Comparison of ENCODE assay signal across 8 mouse cellular contexts in the genomic region with DNA sequence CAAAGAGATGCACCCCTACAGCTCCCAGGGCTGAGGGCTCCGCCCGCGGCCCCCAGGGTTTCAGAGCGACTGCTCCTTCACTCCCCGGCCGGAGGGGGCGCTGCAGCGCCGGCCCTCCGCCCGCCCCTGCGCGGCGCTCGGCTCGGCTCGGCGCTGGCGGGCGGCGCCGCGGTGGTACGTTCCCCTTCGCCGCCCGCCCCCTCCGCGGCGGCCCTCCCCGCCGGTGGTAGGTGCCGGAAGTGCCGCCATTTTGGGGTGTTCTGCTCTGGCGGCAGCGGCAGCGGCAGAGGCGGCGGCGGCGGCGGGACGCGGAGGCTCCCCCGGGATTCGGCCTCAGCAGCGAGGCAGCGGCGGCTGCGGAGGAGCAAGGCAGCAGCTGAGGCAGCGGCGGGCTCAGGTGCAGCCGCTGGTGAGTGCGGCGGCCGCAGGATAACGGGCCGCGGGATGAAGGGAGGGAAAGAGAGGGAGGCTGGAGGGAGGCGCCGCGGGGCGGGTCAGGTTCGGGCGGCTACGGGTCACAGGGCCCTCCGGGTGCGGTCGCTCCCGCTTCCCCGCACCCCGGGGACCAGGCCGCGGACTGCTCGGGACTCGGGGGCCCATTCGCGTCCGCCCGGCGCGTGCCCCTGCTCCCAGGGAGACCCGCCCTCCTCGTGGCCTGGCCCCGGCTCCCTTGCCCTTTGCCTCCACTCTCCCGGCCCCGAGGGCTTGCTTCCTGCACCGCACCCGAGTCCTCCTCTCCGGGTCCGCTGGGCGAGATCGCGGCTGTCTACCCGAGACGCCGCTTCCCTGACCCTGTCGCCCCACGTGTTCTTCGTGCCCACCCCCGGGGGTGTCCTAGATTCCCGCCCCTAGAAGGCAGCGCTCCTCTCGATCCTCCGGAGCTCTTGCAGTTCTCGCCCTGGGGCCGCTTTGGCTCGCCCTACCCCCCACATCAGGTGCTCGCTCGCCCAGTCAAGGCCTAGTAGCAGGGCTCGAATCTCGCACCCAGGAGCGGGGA. TPM values are rescaled to one million over a fixed set of nuclear protein-coding genes. Genes with fewer than 3 reads are reported as not detected.
DNase-seq lines count a peak whose midpoint lies in the region; ATAC-seq and TF ChIP-seq lines count a peak whose summit lies in the region.

A gene (plus strand): TSS at position 150 of the 997 bp plus-strand sequence.

- H3K4me3 ChIP-seq in bone marrow macrophage, adult 2 months (ENCODE audit: insufficient read depth, low read length) = peak within 1 kb of the TSS; percentile 71
- H3K4me3 ChIP-seq in embryonic fibroblast, embryonic 13.5 days (ENCODE audit: insufficient read depth, low read length) = peak within 1 kb of the TSS; percentile 99
- peak within 1 kb of the TSS; percentile 99 for H3K4me3 ChIP-seq in heart, embryonic 10.5 days
- H3K4me3 ChIP-seq in kidney, embryonic 15.5 days (replicated peaks) = peak within 1 kb of the TSS; percentile 93
- peak within 1 kb of the TSS; percentile 98 for H3K4me3 ChIP-seq in liver, embryonic 11.5 days (ENCODE audit: low read depth, low read length)
- peak within 1 kb of the TSS; percentile 69 for H3K4me3 ChIP-seq in myocyte

- H3K36me3 ChIP-seq in heart, embryonic 10.5 days = no peaks in the 10 kb centered on the region
- no peaks in the 10 kb centered on the region for H3K36me3 ChIP-seq in kidney, embryonic 15.5 days
- H3K36me3 ChIP-seq in liver, embryonic 11.5 days (ENCODE audit: control insufficient read depth, insufficient read depth, low read length) = no peaks in the 10 kb centered on the region
- H3K36me3 ChIP-seq in myocyte (ENCODE audit: control insufficient read depth, insufficient read depth) = no peaks in the 10 kb centered on the region

- peaks cover 15% of the 10 kb centered on the region for H3K4me1 ChIP-seq in bone marrow macrophage, adult 2 months (ENCODE audit: control insufficient read depth, insufficient read depth, low read length)
- H3K4me1 ChIP-seq in embryonic fibroblast, embryonic 13.5 days (ENCODE audit: control insufficient read depth, insufficient read depth, low read length) = peaks cover 6% of the 10 kb centered on the region
- peaks cover 25% of the 10 kb centered on the region for H3K4me1 ChIP-seq in heart, embryonic 10.5 days
- peaks cover 32% of the 10 kb centered on the region for H3K4me1 ChIP-seq in kidney, embryonic 15.5 days
- H3K4me1 ChIP-seq in liver, embryonic 11.5 days (replicated peaks; ENCODE audit: control insufficient read depth, insufficient read depth, low read length) = peaks cover 22% of the 10 kb centered on the region

- peak within 1 kb of the TSS; percentile 73 for H3K4me2 ChIP-seq in kidney, embryonic 15.5 days
- H3K4me2 ChIP-seq in liver, embryonic 11.5 days = peak within 1 kb of the TSS; percentile 68
- peak within 1 kb of the TSS; percentile 69 for H3K4me2 ChIP-seq in myocyte (ENCODE audit: low read depth)

- peak; percentile 86 to 88 for DNase-seq in B cell, adult 2 months
- peak; percentile 90 for DNase-seq in heart, embryonic 10.5 days (ENCODE audit: low spot score)
- DNase-seq in liver, embryonic 11.5 days (ENCODE audit: low spot score) = peak; percentile 86
- peak; percentile 86 to 93 for DNase-seq in spleen, postnatal 4 days (ENCODE audit: low spot score in 2 of 2)

- H3K9ac ChIP-seq in kidney, embryonic 15.5 days = peak within 1 kb of the TSS; percentile 80
- peak within 1 kb of the TSS; percentile 97 for H3K9ac ChIP-seq in liver, embryonic 11.5 days (ENCODE audit: low read depth, low read length)

- peak within 1 kb of the TSS; percentile 74 for H3ac ChIP-seq in myocyte (ENCODE audit: control insufficient read depth, insufficient read length)

- H3K27ac ChIP-seq in bone marrow macrophage, adult 2 months (ENCODE audit: insufficient read depth, low read depth, low read length) = peak within 1 kb of the TSS; percentile 86
- peak within 1 kb of the TSS; percentile 85 for H3K27ac ChIP-seq in embryonic fibroblast, embryonic 13.5 days (ENCODE audit: insufficient read depth, low read length)
- H3K27ac ChIP-seq in heart, embryonic 10.5 days = peak within 1 kb of the TSS; percentile 98
- peak within 1 kb of the TSS; percentile 95 for H3K27ac ChIP-seq in kidney, embryonic 15.5 days
- peak within 1 kb of the TSS; percentile 90 for H3K27ac ChIP-seq in liver, embryonic 11.5 days (ENCODE audit: low read depth, low read length)

- ATAC-seq in kidney, embryonic 15.5 days (replicated peaks; ENCODE audit: low FRiP score) = peak; percentile 96
- ATAC-seq in liver, embryonic 11.5 days (replicated peaks; ENCODE audit: low FRiP score) = peak; percentile 93

- TF ChIP-seq POLR2A in bone marrow macrophage, adult 2 months (IDR thresholded peaks at IDR 0.05; ENCODE audit: borderline replicate concordance, low read depth, low read length) = no peak
- TF ChIP-seq POLR2A in embryonic fibroblast, embryonic 13.5 days (IDR thresholded peaks at IDR 0.05; ENCODE audit: low read depth, low read length) = peak; percentile 58
- TF ChIP-seq POLR2A in myocyte (IDR thresholded peaks at IDR 0.05; ENCODE audit: insufficient read length, low read depth) = peak; percentile 87

- peak; percentile 71; the same call in 1 of the 2 replicates for TF ChIP-seq CTCF in bone marrow macrophage, adult 2 months (IDR thresholded peaks at IDR 0.05; ENCODE audit: low read depth, low read length)
- no peak for TF ChIP-seq CTCF in embryonic fibroblast, embryonic 13.5 days (IDR thresholded peaks at IDR 0.05; ENCODE audit: borderline replicate concordance, insufficient read depth, low read length)

- no peaks in the 10 kb centered on the region for H3K9me3 ChIP-seq in heart, embryonic 10.5 days
- H3K9me3 ChIP-seq in kidney, embryonic 15.5 days (replicated peaks) = no peaks in the 10 kb centered on the region
- H3K9me3 ChIP-seq in liver, embryonic 11.5 days (ENCODE audit: control insufficient read depth, low read length) = no peaks in the 10 kb centered on the region

- no peaks in the 10 kb centered on the region for H3K27me3 ChIP-seq in heart, embryonic 10.5 days (ENCODE audit: insufficient read depth, poor library complexity, severe bottlenecking)
- no peaks in the 10 kb centered on the region for H3K27me3 ChIP-seq in kidney, embryonic 15.5 days
- H3K27me3 ChIP-seq in liver, embryonic 11.5 days (replicated peaks; ENCODE audit: control insufficient read depth, insufficient read depth, low read length) = no peaks in the 10 kb centered on the region
- H3K27me3 ChIP-seq in myocyte (ENCODE audit: control insufficient read depth, insufficient read depth, insufficient read length) = no peaks in the 10 kb centered on the region

- peaks cover 47% of the 10 kb centered on the region for H3K79me2 ChIP-seq in myocyte (ENCODE audit: control insufficient read depth, insufficient read depth)

- under 1% methylated on average over 112 of the region's 113 CpGs for WGBS in heart, embryonic 10.5 days
- under 1% methylated on average over 90 of the region's 113 CpGs for WGBS in kidney, embryonic 15.5 days
- under 1% methylated on average over 87 of the region's 113 CpGs for WGBS in liver, embryonic 11.5 days

TF ChIP-seq in myocyte, 11 proteins besides CTCF, POLR2A, EP300 and RAD21:
- TF ChIP-seq MYOG (IDR thresholded peaks at IDR 0.05; ENCODE audit: control insufficient read depth in 1 of 3, insufficient read depth in 1 of 3, insufficient read length in 2 of 3, low read depth in 2 of 3) = no peak
- TF ChIP-seq E2F4 (IDR thresholded peaks at IDR 0.05; ENCODE audit: insufficient read depth) = peak; percentile 3
- no peak for TF ChIP-seq SRF (IDR thresholded peaks at IDR 0.05; ENCODE audit: control insufficient read depth, insufficient read length, low read depth)
- peak; percentile 50 for TF ChIP-seq USF1 (IDR thresholded peaks at IDR 0.05; ENCODE audit: low read depth)
- TF ChIP-seq POLR2AphosphoS2 (IDR thresholded peaks at IDR 0.05; ENCODE audit: insufficient read length, low read depth) = peak; percentile 79
- TF ChIP-seq REST (IDR thresholded peaks at IDR 0.05; ENCODE audit: insufficient read depth, insufficient read length) = no peak
- peak in 1 of 3 experiments; percentile 7 for TF ChIP-seq MYOD1 (IDR thresholded peaks at IDR 0.05; ENCODE audit: control insufficient read depth in 1 of 3, insufficient read length in 2 of 3, low read depth in 2 of 3)

RNA-seq across cellular contexts. Expression of the gene that starts here (rescaled TPM):
- polyA plus RNA-seq in bone marrow macrophage, adult 2 months (2012; ENCODE audit: insufficient read depth, insufficient read length, missing spikeins) = 48.6 and 59.9 TPM in 2 replicates
- 80.6 and 90.6 TPM in 2 replicates for polyA plus RNA-seq in embryonic fibroblast, embryonic 13.5 days (2011; ENCODE audit: insufficient read length, low read depth, missing spikeins)
- polyA plus RNA-seq in heart, embryonic 10.5 days (2016; fragmentation: Nextera tagmentation; extraction: Ambion mirVana) = 128 and 155 TPM in 2 replicates
- polyA plus RNA-seq in kidney, embryonic 15.5 days (2015; fragmentation: Nextera tagmentation; extraction: Ambion mirVana) = 104 and 107 TPM in 2 replicates
- 78.1 and 90.5 TPM in 2 replicates for polyA plus RNA-seq in liver, embryonic 11.5 days (2014; fragmentation: Nextera tagmentation; extraction: Ambion mirVana)
- 27.1 TPM for polyA plus RNA-seq in myocyte (2012; fragmentation: generic; extraction: Trizol)

Comparison
In these comparisons a context has a peak if more than half of its experiments do, and no peak if none do; other contexts are left out.
1. Peak in every context shown above with its lines: DNase-seq, ATAC-seq, H3K4me3 ChIP-seq and H3K27ac ChIP-seq.